Mouse (Mus musculus): ENCODE data around the gene Pom121l2.

Gene Pom121l2

GRCm38 (mm10) chr13:21994896-21995295, 13.9 kb downstream of the Pom121l2 start:
- DNase-seq: no peak

- DNase-seq: no peak
Observed at GRCm38 (mm10) chr13:21995331-21995914, 14.4 kb downstream of the Pom121l2 start.

- DNase-seq: no peak
Observed at GRCm38 (mm10) chr13:21996101-21996839, 15.3 kb downstream of the Pom121l2 start.

- DNase-seq: no peak
Observed at GRCm38 (mm10) chr13:21996840-21997185, 15.8 kb downstream of the Pom121l2 start.

GRCm38 (mm10) chr13:21997201-21997820, 16.3 kb downstream of the Pom121l2 start:
- no peak for DNase-seq

GRCm38 (mm10) chr13:21997821-21998220, 16.8 kb downstream of the Pom121l2 start:
- no peak for DNase-seq

- no peak for DNase-seq
Observed at GRCm38 (mm10) chr13:21998412-21998811, 17.4 kb downstream of the Pom121l2 start.

GRCm38 (mm10) chr13:21999147-21999546, 18.2 kb downstream of the Pom121l2 start:
- DNase-seq: no peak

- DNase-seq: no peak
Observed at GRCm38 (mm10) chr13:22001346-22001745, 20.4 kb downstream of the Pom121l2 start.

- no peak for DNase-seq
Observed at GRCm38 (mm10) chr13:22001823-22002222, 20.8 kb downstream of the Pom121l2 start.

- no peak for DNase-seq
Observed at GRCm38 (mm10) chr13:22005605-22006333, 24.8 kb downstream of the Pom121l2 start.

- DNase-seq: no peak
Observed at GRCm38 (mm10) chr13:22006334-22007120, 25.5 kb downstream of the Pom121l2 start.

- DNase-seq: no peak
Observed at GRCm38 (mm10) chr13:22007121-22007510, 26.1 kb downstream of the Pom121l2 start.

- no peak for DNase-seq
Observed at GRCm38 (mm10) chr13:22007872-22008271, 26.9 kb downstream of the Pom121l2 start.

GRCm38 (mm10) chr13:22008707-22009106, 27.7 kb downstream of the Pom121l2 start:
- DNase-seq: no peak

- DNase-seq: no peak
Observed at GRCm38 (mm10) chr13:22009642-22010041, 28.6 kb downstream of the Pom121l2 start, which contains the start of gene Prss16. Gene Prss16 (minus strand): TSS chr13:22009742.

- DNase-seq: no peak
Observed at GRCm38 (mm10) chr13:22013716-22014115, 32.7 kb downstream of the Pom121l2 start.

GRCm38 (mm10) chr13:22014411-22014845, 33.4 kb downstream of the Pom121l2 start:
- DNase-seq: no peak

GRCm38 (mm10) chr13:22015479-22016450, 34.8 kb downstream of the Pom121l2 start:
- DNase-seq: peak; percentile 44

- no peak for DNase-seq
Observed at GRCm38 (mm10) chr13:22019934-22020835, 39.2 kb downstream of the Pom121l2 start.

Measured in cerebellum, adult 11 months (tissue).